Mouse (Mus musculus) E14TG2a.4 (cell line): ENCODE results near the gene Irf2bpl.

Source experiments
- H3K27me3 ChIP-seq: 2 replicates; pipeline ENCODE4 v1.6.1; 2014; ENCODE audit warnings: low read length, control low read depth; ENCODE audit not compliant: insufficient read depth
- H3K36me3 ChIP-seq: 2 replicates; pipeline ENCODE4 v1.6.1; 2014; ENCODE audit warnings: low read length, control low read depth; ENCODE audit not compliant: insufficient read depth
- H3K4me1 ChIP-seq: replicated peaks from 2 replicates; pipeline ENCODE4 v1.6.1; 2014; ENCODE audit warnings: low read depth, low read length, control low read depth
- H3K4me3 ChIP-seq: replicated peaks from 2 replicates; pipeline ENCODE4 v1.5.1; 2014; ENCODE audit warnings: mild to moderate bottlenecking, low read length
- H3K9me3 ChIP-seq: 2 replicates; pipeline ENCODE4 v1.6.1; 2014; ENCODE audit warnings: low read length, control low read depth
- CTCF ChIP-seq: conservative IDR thresholded peaks from 2 replicates; pipeline ENCODE4 v1.5.1; 2014; ENCODE audit warnings: low read length
- NANOG ChIP-seq: IDR thresholded peaks from 2 replicates; pipeline ENCODE4 v1.6.1; 2014; ENCODE audit warnings: borderline replicate concordance, low read length, mixed read lengths
- POU5F1 ChIP-seq: IDR thresholded peaks from 2 replicates; pipeline ENCODE4 v1.6.1; 2014; ENCODE audit warnings: low read length, borderline replicate concordance

Gene Irf2bpl

DNA sequence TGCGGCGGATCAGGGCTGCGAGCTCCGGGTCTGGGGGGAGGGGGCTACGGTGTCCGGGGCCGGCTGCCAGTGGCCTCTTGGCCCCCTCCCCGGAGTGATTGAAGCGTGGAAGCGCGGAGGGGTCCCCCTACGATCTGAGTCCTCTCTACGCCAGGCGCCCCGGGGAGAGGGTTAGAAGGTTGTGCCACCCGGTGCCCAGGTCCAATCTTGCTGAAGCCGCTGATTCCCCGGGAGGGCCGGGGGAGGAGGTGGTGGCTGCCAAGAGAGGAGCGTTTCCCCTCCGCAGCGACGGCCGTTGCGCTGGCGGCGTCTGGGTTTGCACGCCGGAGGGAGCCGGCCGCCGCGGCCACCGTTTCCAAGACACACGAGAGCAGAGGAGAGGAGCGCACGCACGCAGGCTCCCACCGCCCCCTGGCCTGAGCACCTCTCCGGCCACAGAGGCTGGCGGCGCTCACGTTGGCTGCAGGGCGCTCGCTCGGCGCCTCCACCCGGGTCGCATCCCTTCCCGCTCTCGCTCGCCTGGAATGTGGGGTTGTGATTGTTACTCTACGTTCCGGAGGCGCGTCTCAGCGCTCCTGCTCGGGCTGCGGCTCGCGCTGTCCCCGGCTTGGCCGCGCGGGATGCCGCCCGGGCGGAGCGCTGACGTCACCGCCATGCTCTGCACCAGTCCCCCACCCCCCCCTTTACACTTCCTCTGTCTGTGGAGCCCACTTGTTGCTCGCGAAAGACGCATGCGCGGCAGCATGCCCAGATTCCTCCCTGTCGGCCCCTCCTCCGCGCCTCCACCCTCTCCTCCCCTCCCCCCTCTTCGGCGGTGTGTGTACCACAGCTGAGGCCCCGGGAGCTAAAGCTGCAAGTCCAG is at the start of gene Irf2bpl:
TSS of gene Irf2bpl (minus strand) at position 602 of the 862 bp plus-strand sequence.
- Histone ChIP-seq H3K4me3 (peak within 1 kb of the TSS; percentile 93), H3K4me1 (peaks cover 62% of the 10 kb centered on the region), H3K27me3 (no peaks in the 10 kb centered on the region), H3K9me3 (peaks cover 11% of the 10 kb centered on the region), H3K36me3 (peaks cover 32% of the 10 kb centered on the region)
- TF ChIP-seq POU5F1 = no peak
- no peak for TF ChIP-seq CTCF
- no peak for TF ChIP-seq NANOG

DNA sequence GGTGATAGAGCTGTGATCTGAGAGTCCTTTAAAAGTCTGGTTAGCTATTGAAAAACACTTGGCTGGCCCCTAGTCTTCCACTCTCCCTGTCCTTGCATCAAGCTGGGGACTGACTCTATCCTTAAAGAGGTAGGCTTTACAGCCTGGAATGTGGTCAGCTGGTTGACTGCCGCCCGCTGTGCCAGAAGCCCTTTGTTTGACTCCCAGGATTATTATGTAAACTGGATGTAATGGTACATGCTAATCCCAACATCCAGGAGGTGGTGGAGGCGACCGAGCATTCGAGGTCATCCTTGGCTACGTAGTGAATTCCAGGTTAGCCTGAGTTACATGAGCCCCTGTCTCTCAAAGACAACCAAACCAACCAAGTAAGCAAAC is 48.0 kb upstream of the Irf2bpl start:
- Histone ChIP-seq H3K36me3 (no peaks in the 10 kb centered on the region), H3K4me3 (peak overlapping the region; percentile 50), H3K9me3 (peaks cover 26% of the 10 kb centered on the region), H3K4me1 (peaks cover 65% of the 10 kb centered on the region), H3K27me3 (no peaks in the 10 kb centered on the region)
- TF ChIP-seq NANOG = peak; percentile 77
- no peak for TF ChIP-seq CTCF
- 0 out of 2 replicates have a peak, but pooled peaks have one; percentile 25 for TF ChIP-seq POU5F1

DNA sequence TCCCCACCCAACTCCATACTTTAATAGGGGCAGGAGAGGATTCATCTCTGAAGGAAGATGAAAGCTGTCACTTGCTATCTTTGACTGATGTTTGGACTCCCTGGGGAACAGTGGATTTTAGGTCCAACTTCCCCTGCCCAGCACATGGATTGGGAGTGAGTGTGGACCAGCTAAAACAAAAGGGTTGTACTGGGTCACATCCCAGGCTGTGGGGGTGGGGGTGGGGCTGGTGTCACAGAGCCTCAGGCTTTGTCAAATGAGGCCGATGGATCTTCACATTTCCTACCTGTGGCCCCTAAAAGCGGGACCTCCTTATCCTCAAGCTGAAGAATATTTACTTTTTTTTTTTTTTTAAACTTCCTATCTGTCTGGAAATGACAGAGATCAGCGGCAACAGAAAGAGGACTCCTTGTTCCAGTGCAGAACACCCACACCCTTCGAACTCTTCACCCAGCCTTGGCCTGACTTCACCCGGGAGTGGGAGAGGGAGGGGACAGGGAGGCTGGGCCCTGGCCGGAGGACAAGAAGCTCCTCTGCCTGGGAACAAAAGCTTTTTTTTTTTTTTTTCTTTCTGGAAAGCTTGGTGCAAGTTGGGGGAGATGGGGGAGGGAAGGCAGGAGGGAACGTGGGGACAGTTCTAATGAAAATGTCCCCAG is 47.4 kb upstream of the Irf2bpl start:
- H3K9me3 ChIP-seq = peaks cover 31% of the 10 kb centered on the region
- TF ChIP-seq NANOG (no peak), CTCF (no peak), POU5F1 (no peak)
- no peaks in the 10 kb centered on the region for H3K27me3 ChIP-seq
- peak overlapping the region; percentile 50 for H3K4me3 ChIP-seq
- no peaks in the 10 kb centered on the region for H3K36me3 ChIP-seq
- H3K4me1 ChIP-seq = peaks cover 65% of the 10 kb centered on the region

DNA sequence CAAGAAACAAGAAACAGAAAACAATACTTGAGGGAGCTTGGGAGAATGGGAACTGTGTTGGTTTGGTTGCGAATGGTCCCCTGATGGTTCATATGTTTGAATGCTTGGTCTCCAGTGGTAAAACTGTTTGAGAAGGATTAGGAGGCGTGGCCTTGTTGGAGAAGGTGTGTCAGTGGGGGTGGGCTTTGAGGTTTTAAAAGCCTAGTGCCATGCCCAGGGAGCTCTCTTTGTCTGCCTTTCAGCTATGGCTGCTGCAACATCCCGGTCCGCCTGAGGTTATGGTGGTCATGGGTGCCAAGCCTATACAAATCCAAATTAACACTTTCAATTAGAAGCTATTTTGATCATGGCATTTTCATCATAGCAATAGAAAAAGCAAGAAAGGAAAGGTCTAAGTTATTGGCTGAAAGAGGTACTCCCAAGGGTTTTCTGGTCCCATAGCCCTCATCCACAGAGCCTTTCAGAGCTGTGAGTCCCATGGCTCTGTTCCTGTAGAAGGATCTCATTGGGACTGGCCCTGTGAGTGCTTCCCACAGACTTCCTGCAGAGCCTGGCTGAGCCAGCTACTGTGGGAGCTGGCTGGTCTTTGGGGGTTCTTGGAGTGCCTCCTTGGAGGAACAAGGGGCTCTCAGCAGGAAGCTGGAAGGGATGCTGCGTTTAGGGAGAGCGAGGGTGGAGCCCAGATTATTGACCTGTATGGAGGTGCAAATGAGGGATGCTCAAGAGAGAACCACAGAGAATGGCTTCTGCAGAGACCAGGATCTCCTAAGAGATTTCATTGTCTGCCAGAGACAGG is 46.5 kb upstream of the Irf2bpl start:
- TF ChIP-seq NANOG (peak; percentile 69), CTCF (no peak), POU5F1 (no peak)
- peaks cover 66% of the 10 kb centered on the region for H3K4me1 ChIP-seq
- H3K9me3 ChIP-seq = peaks cover 37% of the 10 kb centered on the region
- no peaks in the 10 kb centered on the region for H3K27me3 ChIP-seq
- H3K4me3 ChIP-seq = peak overlapping the region; percentile 21; the same call in 1 of the 2 replicates
- no peaks in the 10 kb centered on the region for H3K36me3 ChIP-seq

DNA sequence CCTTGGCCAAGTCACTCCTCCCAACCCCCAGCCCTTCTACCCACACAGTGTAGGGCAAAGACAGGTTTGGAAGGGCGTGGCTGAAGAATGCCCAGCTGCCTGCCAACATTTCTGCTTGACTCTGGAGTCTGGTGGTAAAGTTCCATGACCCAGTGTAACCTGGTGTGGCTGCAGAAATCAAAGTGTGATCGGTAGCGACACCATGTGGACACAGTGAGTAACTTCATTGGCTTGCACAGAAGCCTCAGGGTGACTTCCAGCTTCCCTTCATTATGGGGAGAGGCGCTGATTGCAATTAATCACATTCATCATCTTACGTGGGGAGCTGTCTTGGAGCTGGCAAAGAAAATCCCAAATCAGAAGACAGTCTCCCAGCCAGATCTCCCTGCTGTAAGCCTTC is 39.2 kb upstream of the Irf2bpl start:
- TF ChIP-seq CTCF (peak; percentile 83), NANOG (no peak)
- H3K4me1 ChIP-seq = peaks cover 60% of the 10 kb centered on the region
- no peak overlapping the region for H3K4me3 ChIP-seq
- H3K36me3 ChIP-seq = no peaks in the 10 kb centered on the region
- H3K27me3 ChIP-seq = no peaks in the 10 kb centered on the region
- H3K9me3 ChIP-seq = peaks cover 30% of the 10 kb centered on the region

DNA sequence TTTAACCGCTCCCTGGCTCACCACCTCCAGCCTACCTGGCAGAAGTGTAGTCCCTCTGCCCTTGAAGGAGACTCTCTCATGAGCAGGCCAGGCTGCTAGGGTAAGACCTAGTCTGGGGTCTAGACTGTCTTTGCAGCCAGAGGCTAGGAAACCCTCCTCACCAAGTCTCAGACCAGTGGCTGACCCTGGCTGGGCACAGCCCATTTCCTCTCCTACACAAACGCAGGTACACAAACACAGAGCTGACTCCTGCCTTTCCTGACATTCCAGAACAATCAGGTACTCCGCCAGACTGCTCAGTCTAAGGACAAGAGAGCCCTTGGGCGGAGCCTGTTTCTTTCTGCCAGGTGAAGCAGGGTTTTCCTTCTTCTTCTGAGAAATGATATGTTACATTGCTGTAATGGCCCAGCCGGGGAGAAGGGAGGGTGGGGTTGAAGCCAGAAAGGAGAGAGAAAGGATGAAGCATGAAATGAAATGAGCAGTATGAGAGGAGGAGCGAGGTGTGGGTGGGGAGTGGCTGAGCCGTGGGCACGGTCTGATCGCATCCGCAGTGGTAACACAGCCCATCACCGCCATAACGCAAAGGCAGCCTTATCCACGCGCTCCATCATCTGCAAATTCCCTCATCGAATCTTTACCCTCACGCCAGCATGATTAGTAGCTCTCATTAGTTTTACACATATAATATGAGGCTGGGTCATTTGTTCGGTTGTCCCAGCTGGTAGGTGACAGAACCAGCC is 34.6 kb upstream of the Irf2bpl start:
- Histone ChIP-seq H3K4me3 (peak overlapping the region; percentile 60), H3K9me3 (no peaks in the 10 kb centered on the region), H3K36me3 (no peaks in the 10 kb centered on the region), H3K27me3 (no peaks in the 10 kb centered on the region), H3K4me1 (peaks cover 92% of the 10 kb centered on the region)
- no peak for TF ChIP-seq POU5F1
- no peak for TF ChIP-seq CTCF
- no peak for TF ChIP-seq NANOG

DNA sequence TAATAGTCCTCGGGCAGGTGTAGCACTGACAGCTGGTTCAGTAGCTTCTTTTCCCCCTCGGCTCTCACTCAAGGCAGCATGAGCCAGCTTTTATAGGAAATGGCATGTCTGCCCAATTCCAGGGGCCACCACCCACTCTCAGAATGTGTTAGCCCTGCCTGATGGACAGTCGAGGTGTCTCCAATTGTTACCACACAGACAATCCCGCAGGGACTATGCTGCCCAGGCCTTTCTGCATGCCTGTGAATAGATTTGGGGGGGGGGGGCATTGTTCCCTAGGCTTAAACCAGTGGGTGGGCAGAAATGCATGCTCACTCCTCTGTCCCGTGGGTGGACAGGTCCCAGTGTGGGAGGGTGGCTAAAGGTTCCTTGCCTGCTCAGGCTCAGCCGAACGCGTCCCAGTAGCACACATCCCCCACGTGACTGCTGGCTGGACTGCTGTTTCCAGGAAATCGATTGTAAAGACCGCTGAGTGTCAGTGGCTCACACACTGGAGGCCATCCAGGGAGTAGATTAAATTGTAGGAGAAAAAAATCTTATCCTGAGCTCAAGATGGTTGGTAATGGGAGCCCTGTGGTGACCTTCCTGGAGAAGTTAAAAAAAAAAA is 33.9 kb upstream of the Irf2bpl start:
- Histone ChIP-seq H3K27me3 (no peaks in the 10 kb centered on the region), H3K36me3 (no peaks in the 10 kb centered on the region), H3K9me3 (no peaks in the 10 kb centered on the region), H3K4me1 (peaks cover 94% of the 10 kb centered on the region), H3K4me3 (peak overlapping the region; percentile 60)
- TF ChIP-seq NANOG (no peak), CTCF (no peak)
